Mouse (Mus musculus) left cerebral cortex, adult 2 months (tissue): ENCODE results near the gene Prpsap1. TPM values are rescaled to one million over a fixed set of nuclear protein-coding genes. Genes with fewer than 3 reads are reported as not detected.
"Not testable (repeated sequence)": the region's sequence is repeated elsewhere in the genome, so short reads cannot be mapped to it uniquely, and the experiment has no call there.

Source experiments
- DNase-seq, 2 experiments: peaks; one replicate each; pipeline ENCODE4 v3.0.0; 2021 to 2022; ENCODE audit warnings: low spot score in 2 of 2, mixed read lengths in 1 of 2; ENCODE audit errors: extremely low spot score in 1 of 2
- H3K27ac ChIP-seq: fragments of 200-600 bp; 2 replicates; pipeline ENCODE4 v1.8.1; 2022
- H3K4me3 ChIP-seq: fragments of 200-600 bp; 2 replicates; pipeline ENCODE4 v1.8.1; 2022
- CTCF ChIP-seq: fragments of 200-600 bp; IDR thresholded peaks from 2 replicates; pipeline ENCODE4 v1.8.1; 2022; ENCODE audit warnings: antibody characterized with exemption, mild to moderate bottlenecking, moderate library complexity
- intact Hi-C: fragments of 180-260 bp; cut with DNase I; formaldehyde crosslinking; loops from one replicate; pipeline ENCODE4 v1.15.1; 2025
- total RNA-seq, 2 experiments: library from RNA; stranded (reverse); gene quantifications; 2 replicates each; pipeline ENCODE4 v1.2.3; 2021

The Prpsap1 gene
- total RNA-seq, 2 experiments from 2014 or later = 78.3 to 85.6 TPM

DNA sequence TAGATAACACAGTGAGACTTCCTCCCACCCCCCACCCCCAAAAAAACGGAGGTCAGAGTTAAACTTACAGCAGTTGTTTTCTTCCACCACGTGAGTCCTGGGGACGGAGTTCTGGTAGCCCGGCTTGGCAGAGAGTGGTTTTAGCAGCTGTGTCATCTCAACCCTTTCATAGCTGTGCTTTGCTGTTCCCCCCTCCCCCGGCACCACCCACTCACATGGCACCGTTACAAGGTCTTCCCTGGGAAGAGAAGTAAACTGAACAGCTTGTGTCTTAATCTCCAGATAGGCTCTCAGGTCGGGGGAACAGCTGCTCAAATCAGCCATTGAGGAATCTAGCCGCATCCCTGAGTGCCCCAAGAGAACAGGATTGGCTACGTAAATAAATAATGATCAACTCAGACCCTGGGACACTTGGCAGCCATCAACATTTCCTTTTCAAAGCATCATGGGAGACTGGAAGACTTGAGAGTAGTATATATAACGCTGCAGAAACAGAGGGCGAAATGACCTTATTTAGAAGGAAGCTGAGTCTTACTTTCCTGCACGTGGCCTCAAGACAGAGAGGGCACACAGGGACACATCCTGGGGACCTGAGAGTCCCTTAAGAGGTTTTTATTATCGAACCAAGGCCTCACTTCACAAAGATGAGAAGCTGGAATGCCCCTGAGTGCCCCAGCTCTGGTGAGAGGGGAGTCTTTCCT, 622 bp upstream of the Prpsap1 start:
- Histone ChIP-seq H3K4me3 (no peak overlapping the region), H3K27ac (peak overlapping the region; percentile 62)
- TF ChIP-seq CTCF = no peak
- peak; percentile 60 to 72 for DNase-seq
- intact Hi-C loops = no loop called here

DNA sequence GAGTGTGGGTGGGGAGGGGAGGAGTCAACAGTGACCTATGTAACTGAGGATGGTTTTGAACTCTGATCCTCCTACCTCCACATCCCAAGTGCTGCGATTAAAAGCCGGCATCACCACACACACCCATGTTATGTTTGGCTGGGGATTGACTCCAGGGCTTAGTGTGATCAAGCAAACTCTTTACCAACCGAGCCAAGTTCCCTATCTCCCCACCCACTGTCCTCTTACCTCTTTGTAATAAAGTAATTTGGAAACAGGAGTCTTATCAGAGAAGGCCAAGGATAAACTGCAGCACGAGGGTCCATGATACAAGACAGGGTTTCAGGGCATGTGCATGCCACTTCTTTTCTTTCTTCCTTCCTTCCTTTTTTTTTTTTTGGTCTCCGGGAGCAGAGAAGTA, 811 bp downstream of the Prpsap1 start:
- Histone ChIP-seq H3K27ac (no peak overlapping the region), H3K4me3 (no peak overlapping the region)
- TF ChIP-seq CTCF = no peak
- DNase-seq = no peak
- intact Hi-C loops = no loop called here

DNA sequence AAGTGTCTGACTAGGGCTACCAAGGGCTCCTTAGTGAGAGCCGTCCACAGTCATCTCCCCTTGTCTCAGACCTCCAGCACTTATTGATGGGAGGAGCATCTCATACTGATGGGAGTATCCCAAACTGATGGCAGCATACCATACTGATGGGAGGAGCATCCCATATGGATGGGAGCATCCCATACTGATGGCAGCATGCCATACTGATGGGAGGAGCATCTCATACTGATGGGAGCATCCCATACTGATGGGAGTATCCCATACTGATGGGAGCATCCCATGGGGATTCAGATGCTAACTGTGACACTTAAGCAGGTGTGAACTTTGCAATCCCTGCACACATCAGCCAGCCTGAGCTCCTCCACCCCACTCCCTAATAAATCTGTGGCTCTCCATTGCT, 1.5 kb downstream of the Prpsap1 start:
- H3K4me3 ChIP-seq, intact Hi-C loops, H3K27ac ChIP-seq, DNase-seq: not testable (repeated sequence)

DNA sequence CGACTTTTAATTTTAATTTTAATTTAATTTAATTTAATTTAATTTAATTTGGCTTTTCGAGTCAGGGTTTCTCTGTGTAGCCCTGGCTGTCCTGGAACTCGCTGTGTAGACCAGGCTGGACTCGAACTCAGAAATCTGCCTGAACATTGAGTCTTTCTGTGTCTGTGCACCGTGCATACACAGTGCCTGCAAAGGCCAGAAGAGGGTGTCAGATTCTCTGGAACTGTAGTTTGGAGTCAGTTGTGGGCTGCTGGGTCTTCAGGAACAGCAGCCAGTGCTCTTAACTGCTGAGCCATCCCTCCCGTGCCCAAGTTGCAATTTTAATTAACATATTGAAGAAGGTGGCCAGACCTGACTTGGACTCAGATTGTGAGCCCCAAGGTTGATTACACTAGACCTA, 2.7 kb downstream of the Prpsap1 start:
- no peak for TF ChIP-seq CTCF
- intact Hi-C loops = loop anchor here (2.0 kb wide), 1 partner anchor 41 kb away; no protein-coding TSS in a partner anchor
- DNase-seq = no peak
- H3K27ac ChIP-seq = no peak overlapping the region
- H3K4me3 ChIP-seq = no peak overlapping the region

DNA sequence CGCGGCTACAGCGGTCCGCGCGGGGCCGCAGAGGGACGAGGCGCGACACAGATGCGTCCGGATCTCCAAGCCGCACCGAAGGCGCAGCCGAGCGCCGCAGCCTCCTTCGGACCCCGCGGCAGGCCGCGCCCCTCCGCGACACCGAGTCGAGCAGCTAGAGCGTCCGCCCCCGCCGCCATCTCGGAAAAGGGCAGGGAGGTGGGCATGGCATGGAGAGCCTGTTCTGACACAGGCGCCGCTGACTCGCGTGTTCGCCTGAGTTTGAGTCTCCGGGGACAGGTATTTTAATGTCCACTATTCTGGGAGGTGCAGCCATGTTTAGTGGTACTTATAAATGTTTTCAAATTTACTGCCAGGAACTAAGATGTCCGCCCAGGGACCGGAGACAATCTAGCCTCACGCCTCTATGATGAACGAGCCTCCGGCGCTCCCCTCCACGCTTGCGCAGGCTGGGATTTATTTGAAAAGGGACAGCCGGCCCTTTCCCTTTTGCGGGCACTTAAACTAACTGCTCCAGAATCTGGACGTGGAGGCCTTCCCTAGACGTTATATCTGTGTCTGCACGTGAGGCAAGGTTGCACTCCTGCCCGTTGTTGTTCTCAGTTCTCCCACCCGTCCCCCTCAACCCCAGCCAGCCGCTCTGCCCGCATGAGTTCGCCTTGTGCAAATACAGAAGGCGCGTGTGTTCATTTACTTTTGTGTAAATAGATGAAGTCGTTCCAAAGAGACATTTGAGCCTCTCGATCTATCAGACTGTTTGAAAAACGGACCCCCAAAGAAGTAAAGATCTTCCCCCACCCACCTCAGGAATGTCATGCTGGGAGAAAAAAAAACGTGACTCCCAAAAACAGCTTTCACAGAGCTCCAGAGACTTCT, 3.5 kb downstream of the Prpsap1 start:
- intact Hi-C loops = loop anchor here (2.0 kb wide), 1 partner anchor 42 kb away; no protein-coding TSS in a partner anchor
- DNase-seq = peak; percentile 85 to 88
- TF ChIP-seq CTCF = no peak
- H3K4me3 ChIP-seq = peak overlapping the region; percentile 91
- H3K27ac ChIP-seq = peak overlapping the region; percentile 95

DNA sequence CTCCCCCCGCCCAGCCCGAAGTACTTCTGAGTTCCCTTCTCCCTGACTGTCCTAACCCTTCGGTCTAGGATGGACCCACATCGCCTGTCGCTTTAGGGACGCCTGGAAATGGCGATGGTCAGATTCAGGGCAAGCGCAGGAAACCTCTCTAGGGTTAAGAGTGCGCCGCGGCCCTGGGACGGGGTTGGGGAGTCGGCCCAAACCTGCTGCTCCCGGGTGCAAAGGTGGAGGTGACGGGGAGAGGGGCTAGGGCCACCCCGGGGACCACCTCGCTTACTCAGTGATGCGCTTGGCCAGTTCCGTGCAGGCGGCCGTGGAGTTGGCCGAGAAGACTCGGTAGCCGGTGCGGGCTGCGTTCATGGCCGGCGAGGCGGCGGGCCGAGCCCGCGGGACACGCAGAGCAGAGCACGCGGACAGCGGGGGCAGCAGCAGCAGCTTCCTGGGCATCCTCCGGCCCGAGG, 4.2 kb downstream of the Prpsap1 start:
- intact Hi-C loops = loop anchor here (2.0 kb wide), 1 partner anchor 43 kb away; no protein-coding TSS in a partner anchor

DNA sequence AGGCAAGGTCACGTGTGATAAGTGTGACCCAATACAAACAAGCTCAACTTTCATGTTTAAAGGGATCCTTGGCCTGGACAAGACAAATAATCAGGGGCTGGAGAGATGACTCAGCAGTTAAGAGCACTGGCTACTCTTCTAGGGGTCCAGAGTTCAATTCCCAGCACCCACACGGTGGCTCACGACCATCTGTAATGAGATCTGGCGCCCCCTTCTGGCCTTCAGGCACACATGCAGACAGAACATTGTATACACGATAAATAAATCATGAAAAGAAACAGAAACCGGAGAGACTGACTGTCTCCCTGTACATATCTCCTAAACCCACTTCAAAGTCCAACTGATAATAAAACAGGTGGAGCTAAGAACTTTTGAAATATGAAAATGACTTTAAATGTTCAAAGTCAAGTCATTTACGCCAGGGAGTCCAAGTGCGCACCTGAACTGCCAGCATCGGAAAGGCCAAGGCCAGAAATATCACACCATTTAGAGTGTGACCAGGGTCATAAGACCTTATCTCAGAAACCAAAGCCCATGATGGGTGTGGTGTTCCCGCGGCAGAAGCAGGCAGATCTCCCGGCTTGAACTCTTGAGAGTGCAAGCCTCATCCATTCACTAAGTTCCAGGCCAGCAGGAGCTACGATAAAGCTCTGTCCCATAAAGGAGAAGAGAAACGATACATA, 5.2 kb downstream of the Prpsap1 start:
- intact Hi-C loops = no loop called here
- H3K27ac ChIP-seq = no peak overlapping the region
- TF ChIP-seq CTCF = peak; percentile 48
- peak overlapping the region; percentile 91 for H3K4me3 ChIP-seq
- no peak for DNase-seq

More for the DNA sequence above, 4.2 kb downstream of the Prpsap1 start:
- peak overlapping the region; percentile 95 for H3K27ac ChIP-seq
- H3K4me3 ChIP-seq = peak overlapping the region; percentile 91
- DNase-seq = no peak
- no peak for TF ChIP-seq CTCF

DNA sequence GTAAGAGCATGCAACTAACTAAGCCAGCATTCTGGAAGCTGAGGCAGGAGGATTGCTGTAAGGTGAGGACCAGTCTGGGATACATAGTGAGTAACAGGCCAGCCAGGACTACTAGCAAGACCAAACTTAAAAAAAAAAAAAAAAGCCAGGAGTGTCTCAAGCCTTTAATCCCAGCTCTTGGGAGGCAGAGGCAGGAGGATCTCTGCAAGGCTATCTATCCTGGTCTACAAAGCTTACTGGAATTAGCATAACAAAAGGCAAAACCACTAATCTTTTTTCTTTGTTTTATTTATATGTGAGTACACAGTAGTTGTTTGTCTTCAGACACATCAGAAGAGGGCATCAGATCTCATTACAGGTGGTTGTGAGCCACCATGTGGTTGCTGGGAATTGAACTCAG, 5.8 kb downstream of the Prpsap1 start:
- Histone ChIP-seq H3K4me3 (no peak overlapping the region), H3K27ac (no peak overlapping the region)
- intact Hi-C loops = no loop called here
- TF ChIP-seq CTCF = no peak
- DNase-seq = no peak

DNA sequence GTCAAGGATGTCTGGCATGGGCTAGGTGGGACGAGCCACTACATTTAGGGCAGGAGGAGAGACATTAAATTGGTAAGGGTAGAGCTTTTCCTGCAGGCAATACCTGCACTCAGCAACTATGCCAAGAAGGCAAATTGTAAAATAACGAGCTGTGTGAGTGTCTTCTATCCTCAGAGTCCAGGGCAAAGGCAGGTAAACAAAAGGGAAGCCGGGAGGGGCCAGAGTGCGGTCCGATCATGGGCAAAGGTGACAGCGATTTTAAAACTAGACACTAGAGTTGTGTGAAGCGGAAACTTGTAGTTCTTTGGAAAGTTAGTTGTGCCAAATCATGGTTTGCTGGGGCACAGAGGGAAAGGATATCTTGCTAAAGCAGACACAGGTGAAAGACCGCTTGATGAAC, 9.7 kb downstream of the Prpsap1 start:
- Histone ChIP-seq H3K27ac (no peak overlapping the region), H3K4me3 (no peak overlapping the region)
- intact Hi-C loops = no loop called here
- no peak for TF ChIP-seq CTCF
- no peak for DNase-seq

DNA sequence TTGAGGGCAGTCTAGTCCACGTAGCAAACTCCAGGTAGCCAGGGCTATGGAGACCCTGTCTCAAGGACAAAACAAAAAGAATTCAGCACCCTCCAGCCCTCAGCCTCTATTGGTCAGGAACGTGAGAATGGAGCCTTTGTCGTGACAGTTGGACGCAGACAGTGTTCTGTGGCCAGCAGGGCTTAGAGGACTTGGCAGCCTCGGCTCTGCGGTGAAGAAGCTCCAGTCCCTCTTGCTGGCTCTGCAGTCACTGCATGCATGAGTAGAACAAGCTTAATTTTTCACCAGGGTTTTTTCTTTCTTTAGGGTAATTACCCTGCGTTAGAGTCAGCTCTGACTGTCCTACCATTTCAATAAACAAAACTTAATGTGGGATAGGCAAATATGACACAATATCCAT, 12.2 kb downstream of the Prpsap1 start:
- intact Hi-C loops = no loop called here
- Histone ChIP-seq H3K27ac (no peak overlapping the region), H3K4me3 (no peak overlapping the region)
- TF ChIP-seq CTCF = no peak; the same call in 1 of the 2 replicates
- no peak for DNase-seq

DNA sequence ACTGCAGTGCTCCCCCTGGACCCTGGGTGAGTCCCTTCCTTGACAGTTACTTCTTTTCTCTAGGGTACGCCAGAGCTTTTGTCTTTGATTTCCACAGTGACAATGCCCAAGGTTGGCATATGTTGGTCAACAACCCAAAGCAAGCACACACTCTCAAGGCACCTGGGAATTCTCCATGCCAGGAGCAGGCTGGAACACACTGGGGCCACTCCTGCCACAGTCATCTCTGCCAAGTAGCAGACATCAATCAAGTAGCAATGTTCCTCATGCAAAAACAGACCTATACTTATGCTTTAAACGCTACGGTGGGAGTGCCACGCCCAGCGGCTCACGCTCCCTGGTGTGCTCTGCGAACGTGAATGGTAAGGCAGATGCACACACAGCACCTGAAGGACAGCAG, 13.0 kb downstream of the Prpsap1 start:
- DNase-seq = no peak

DNA sequence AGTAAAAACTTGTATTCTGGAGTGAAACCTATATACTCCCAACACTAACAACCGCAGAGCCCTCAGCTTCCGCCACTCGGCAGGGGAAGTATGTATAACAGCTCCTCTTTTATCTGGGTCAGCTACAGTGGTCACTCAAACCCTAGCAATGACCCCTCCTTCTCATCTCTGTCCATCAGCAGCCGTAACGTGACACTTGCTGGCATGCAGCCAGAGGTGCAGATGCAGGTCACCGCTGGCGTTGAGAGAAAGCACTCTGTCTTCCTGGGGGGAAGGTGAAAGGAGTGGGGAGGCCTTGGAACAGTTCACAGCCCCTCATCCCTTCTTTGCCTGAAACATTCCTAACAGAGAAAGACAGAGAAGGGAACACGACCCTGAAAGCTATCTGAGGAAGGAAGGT, 14.2 kb downstream of the Prpsap1 start:
- no peak for DNase-seq
- no peak overlapping the region for H3K4me3 ChIP-seq
- intact Hi-C loops = no loop called here
- H3K27ac ChIP-seq = no peak overlapping the region
- no peak for TF ChIP-seq CTCF

More for the DNA sequence above, 13.0 kb downstream of the Prpsap1 start:
- Histone ChIP-seq H3K27ac (no peak overlapping the region), H3K4me3 (no peak overlapping the region)
- no peak for TF ChIP-seq CTCF
- intact Hi-C loops = no loop called here
